Mouse (Mus musculus) heart, postnatal 0 days (tissue): ENCODE measurements around the gene Fnbp4. TPM values are rescaled to one million over a fixed set of nuclear protein-coding genes. Genes with fewer than 3 reads are reported as not detected.

Source experiments
- ATAC-seq: fragments of 200-750 bp; cut with Nextera tagmentation; 2 replicates; pipeline ENCODE4 v1.8.0; 2017; ENCODE audit warnings: low read depth, moderate number of reproducible peaks, moderate library complexity; ENCODE audit not compliant: insufficient read depth
- DNase-seq: peaks from one replicate; pipeline ENCODE4 v3.0.0-alpha.2; 2016; ENCODE audit warnings: low spot score
- H3K27ac ChIP-seq: fragments of 300-500 bp; sonication (generic); 2 replicates; pipeline ENCODE4 v1.5.1; 2014; ENCODE audit warnings: low read depth, mild to moderate bottlenecking
- H3K27me3 ChIP-seq: fragments of 300-500 bp; sonication (generic); 2 replicates; pipeline ENCODE4 v1.6.1; 2014; ENCODE audit warnings: low read length, mixed read lengths; ENCODE audit not compliant: control insufficient read depth, insufficient read depth
- H3K36me3 ChIP-seq: fragments of 300-500 bp; sonication (generic); replicated peaks from 2 replicates; pipeline ENCODE4 v1.6.1; 2014; ENCODE audit warnings: low read length, mixed read lengths; ENCODE audit not compliant: control insufficient read depth, insufficient read depth
- H3K4me1 ChIP-seq: fragments of 300-500 bp; sonication (generic); 2 replicates; pipeline ENCODE4 v1.6.1; 2014; ENCODE audit warnings: antibody characterized with exemption; ENCODE audit not compliant: control insufficient read depth, insufficient read depth
- H3K4me2 ChIP-seq: fragments of 300-500 bp; sonication (generic); 2 replicates; pipeline ENCODE4 v1.6.1; 2014; ENCODE audit warnings: low read depth, mild to moderate bottlenecking, low read length, moderate library complexity
- H3K4me3 ChIP-seq: fragments of 300-500 bp; sonication (generic); 2 replicates; pipeline ENCODE4 v1.5.1; 2014; ENCODE audit warnings: low read depth, low read length
- H3K9ac ChIP-seq: fragments of 300-500 bp; sonication (generic); replicated peaks from 2 replicates; pipeline ENCODE4 v1.6.1; 2014; ENCODE audit warnings: low read depth, low read length, mixed read lengths
- H3K9me3 ChIP-seq: fragments of 300-500 bp; sonication (generic); replicated peaks from 2 replicates; pipeline ENCODE4 v1.6.1; 2016; ENCODE audit warnings: low read length; ENCODE audit not compliant: control insufficient read depth
- CTCF ChIP-seq: IDR thresholded peaks from 2 replicates; pipeline ENCODE4 v1.5.1; 2016; ENCODE audit warnings: antibody characterized with exemption, control low read depth, low read depth
- EP300 ChIP-seq: IDR thresholded peaks from 2 replicates; pipeline ENCODE4 v1.6.1; 2016; ENCODE audit warnings: antibody characterized with exemption, low read depth
- WGBS: fragments of 180-500 bp; shearing (Covaris S2); extraction: QIAGEN DNeasy Blood & Tissue Kit; methylation state at CpG from one replicate; pipeline ENCODE4 v1.1.7; 2014; 5-methylcytosine and 5-hydroxymethylcytosine counted together
- polyA plus RNA-seq: library from polyadenylated mRNA; unstranded; fragments of >200 nt; fragmentation: Nextera tagmentation; extraction: Ambion mirVana; gene quantifications from 2 replicates; pipeline ENCODE4 v1.2.1, GENCODE M21; 2015
- total RNA-seq: library from RNA; depleted of rRNA; stranded (reverse); fragments of >200 nt; gene quantifications from 2 replicates; pipeline ENCODE4 v1.2.3, GENCODE M21; 2014; ENCODE audit warnings: low replicate concordance

The Fnbp4 gene
- total and polyA plus RNA-seq, 2 experiments from 2014 or later: 23.8 to 39.0 TPM

- WGBS: 2% methylated on average over 23 of the region's 29 CpGs
- ATAC-seq: peak; percentile 45
Measured at GRCm38 (mm10) chr2:90782901-90783486, 37.8 kb downstream of the Fnbp4 start.

GRCm38 (mm10) chr2:90788126-90788525, 43.0 kb downstream of the Fnbp4 start:
- 83% methylated on average over 2 of the region's 2 CpGs for WGBS
- no peak for DNase-seq

More at GRCm38 (mm10) chr2:90782901-90783486, 37.8 kb downstream of the Fnbp4 start:
- Histone ChIP-seq H3K27me3 (no peaks in the 10 kb centered on the region), H3K4me3 (peak overlapping the region; percentile 54), H3K4me2 (peak overlapping the region; percentile 82), H3K36me3 (peaks cover 30% of the 10 kb centered on the region), H3K27ac (no peak overlapping the region), H3K9me3 (no peaks in the 10 kb centered on the region), H3K9ac (peak overlapping the region; percentile 37), H3K4me1 (no peaks in the 10 kb centered on the region)
- TF ChIP-seq CTCF: no peak
- no peak for TF ChIP-seq EP300
- no peak for DNase-seq

GRCm38 (mm10) chr2:90808241-90809126, 63.3 kb downstream of the Fnbp4 start:
- H3K4me1 ChIP-seq: no peaks in the 10 kb centered on the region
- H3K4me3 ChIP-seq: no peak overlapping the region
- H3K27ac ChIP-seq: no peak overlapping the region
- no peak for DNase-seq
- 80% methylated on average over 6 of the region's 6 CpGs for WGBS
- H3K27me3 ChIP-seq: no peaks in the 10 kb centered on the region
- H3K9me3 ChIP-seq: no peaks in the 10 kb centered on the region
- TF ChIP-seq EP300: no peak
- TF ChIP-seq CTCF: no peak
- no peaks in the 10 kb centered on the region for H3K36me3 ChIP-seq
- no peak for ATAC-seq
- H3K9ac ChIP-seq: no peak overlapping the region
- H3K4me2 ChIP-seq: no peak overlapping the region

More at GRCm38 (mm10) chr2:90788126-90788525, 43.0 kb downstream of the Fnbp4 start:
- Histone ChIP-seq H3K27me3 (no peaks in the 10 kb centered on the region), H3K9ac (no peak overlapping the region), H3K4me3 (no peak overlapping the region), H3K27ac (no peak overlapping the region), H3K4me2 (no peak overlapping the region), H3K4me1 (no peaks in the 10 kb centered on the region), H3K9me3 (no peaks in the 10 kb centered on the region), H3K36me3 (no peaks in the 10 kb centered on the region)
- TF ChIP-seq EP300: no peak
- no peak for TF ChIP-seq CTCF
- ATAC-seq: no peak

DNA sequence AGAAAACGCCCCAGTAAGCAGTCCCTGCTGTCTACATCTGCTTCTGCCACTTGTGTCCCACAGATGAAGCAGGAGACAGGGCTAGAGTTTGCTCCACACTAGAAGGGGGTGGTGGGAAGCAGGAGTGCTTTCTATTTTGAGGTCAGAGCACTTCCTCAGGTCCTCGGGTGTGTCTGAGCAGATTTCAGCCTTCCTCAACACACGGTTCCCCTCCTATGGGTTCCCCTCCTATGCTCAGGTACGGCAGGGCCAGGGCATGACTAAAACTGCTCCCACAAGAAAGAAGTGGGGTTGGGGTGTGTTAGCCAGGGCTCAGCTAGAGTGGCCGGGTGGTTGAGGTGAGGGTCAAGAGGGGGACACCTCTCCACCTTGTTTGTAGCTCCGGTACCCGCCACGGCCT, 65.6 kb downstream of the Fnbp4 start:
- TF ChIP-seq EP300: no peak
- TF ChIP-seq CTCF: no peak
- WGBS: 74% methylated on average over 8 of the region's 8 CpGs
- no peaks in the 10 kb centered on the region for H3K4me1 ChIP-seq
- H3K27me3 ChIP-seq: no peaks in the 10 kb centered on the region
- no peak overlapping the region for H3K4me3 ChIP-seq
- H3K9ac ChIP-seq: no peak overlapping the region
- no peak overlapping the region for H3K27ac ChIP-seq
- ATAC-seq (no peak), DNase-seq (no peak)
- no peaks in the 10 kb centered on the region for H3K9me3 ChIP-seq
- H3K4me2 ChIP-seq: no peak overlapping the region
- H3K36me3 ChIP-seq: no peaks in the 10 kb centered on the region

DNA sequence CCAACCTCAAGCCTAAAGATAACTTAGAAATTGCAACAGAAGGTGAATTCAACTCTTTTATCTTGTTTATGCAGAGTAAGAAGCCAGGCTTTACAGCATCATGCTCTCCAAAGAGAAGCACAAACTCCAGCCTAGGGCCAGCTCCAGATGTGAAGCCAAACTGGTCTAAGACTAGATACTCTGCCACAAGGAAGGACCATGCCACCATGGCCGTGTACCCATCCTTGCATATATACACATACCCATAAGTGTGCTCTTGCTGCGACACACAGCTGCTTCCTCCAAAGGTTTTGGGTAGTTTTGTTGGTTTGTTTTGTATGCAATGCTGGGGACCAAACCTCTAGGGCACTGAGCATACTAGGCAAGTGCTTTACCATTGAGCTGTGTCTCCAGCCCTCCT, 70.1 kb downstream of the Fnbp4 start:
- ATAC-seq (no peak), DNase-seq (no peak)
- Histone ChIP-seq H3K27ac (no peak overlapping the region), H3K4me1 (no peaks in the 10 kb centered on the region), H3K36me3 (no peaks in the 10 kb centered on the region), H3K9me3 (no peaks in the 10 kb centered on the region), H3K27me3 (no peaks in the 10 kb centered on the region), H3K9ac (no peak overlapping the region), H3K4me3 (no peak overlapping the region), H3K4me2 (no peak overlapping the region)
- 62% methylated on average over 2 of the region's 2 CpGs for WGBS
- TF ChIP-seq CTCF (no peak), EP300 (no peak)
